Mouse (Mus musculus) right cerebral cortex, postnatal 10 days (tissue): Measurements from ENCODE around the gene Arih2.
A peak's percentile ranks its signal among the peaks of the same experiment; 100 is the strongest.
"Not testable (repeated sequence)": the region's sequence is repeated elsewhere in the genome, so short reads cannot be mapped to it uniquely, and the experiment has no call there.

Experiments used
- DNase-seq, 2 experiments: peaks; one replicate each; pipeline ENCODE4 v3.0.0; 2021; ENCODE audit warnings: low spot score in 2 of 2

The Arih2 gene

GRCm38 (mm10) chr9:108649561-108650440 is 615 bp upstream of the Arih2 start:
- DNase-seq, result no peak

- no peak for DNase-seq
Observed at GRCm38 (mm10) chr9:108648166-108648565, 1.0 kb downstream of the Arih2 start.

- DNase-seq, result no peak
Observed at GRCm38 (mm10) chr9:108639825-108640224, 9.4 kb downstream of the Arih2 start.

DNA sequence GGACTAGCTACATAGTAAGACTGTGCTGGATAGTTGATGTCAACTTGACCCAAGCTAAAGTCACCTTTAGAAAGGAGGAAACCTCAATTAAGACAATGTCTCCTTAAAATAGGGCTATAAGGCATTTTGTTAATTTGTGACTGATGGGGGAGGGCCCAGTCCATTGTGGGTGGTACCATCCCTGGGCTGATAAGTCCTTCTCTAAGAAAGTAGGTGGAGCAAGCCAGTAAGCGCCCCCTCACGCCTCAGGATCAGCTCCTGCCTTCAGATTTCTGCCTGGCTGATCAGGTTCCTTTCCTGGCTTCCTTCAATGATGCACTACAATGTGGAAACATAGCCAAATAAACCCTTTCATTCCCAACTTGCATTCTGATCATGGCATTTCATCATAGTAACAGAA is 13.8 kb downstream of the Arih2 start:
- DNase-seq, result no peak

GRCm38 (mm10) chr9:108633846-108634245 is 15.3 kb downstream of the Arih2 start:
- DNase-seq, result no peak

DNA sequence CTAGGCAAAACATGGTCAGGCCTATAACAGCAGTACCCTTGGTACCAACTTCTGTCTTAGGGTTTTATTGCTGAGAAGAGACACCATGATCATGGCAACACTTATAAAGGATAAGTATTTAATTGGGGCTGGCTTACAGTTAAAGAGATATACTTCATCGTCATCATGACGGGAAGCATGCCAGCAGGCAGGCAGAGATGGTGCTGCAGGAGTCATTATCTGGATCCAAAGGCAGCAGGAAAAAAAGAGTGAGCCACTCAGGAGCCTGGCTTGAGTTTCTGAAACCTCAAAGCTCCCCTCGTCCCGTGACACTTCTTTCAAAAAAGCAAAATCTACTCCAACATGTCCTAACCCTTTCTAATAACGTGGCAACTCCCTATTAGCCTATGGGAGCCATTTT is 16.8 kb downstream of the Arih2 start:
- DNase-seq, result no peak

GRCm38 (mm10) chr9:108631631-108632256 is 17.4 kb downstream of the Arih2 start:
- no peak for DNase-seq

GRCm38 (mm10) chr9:108630683-108631082 is 18.5 kb downstream of the Arih2 start:
- DNase-seq, result no peak

- no peak for DNase-seq
Observed at GRCm38 (mm10) chr9:108628141-108628540, 21.0 kb downstream of the Arih2 start.

GRCm38 (mm10) chr9:108626498-108626897 is 22.7 kb downstream of the Arih2 start:
- DNase-seq, result peak in 1 of 2 experiments; percentile 27

DNA sequence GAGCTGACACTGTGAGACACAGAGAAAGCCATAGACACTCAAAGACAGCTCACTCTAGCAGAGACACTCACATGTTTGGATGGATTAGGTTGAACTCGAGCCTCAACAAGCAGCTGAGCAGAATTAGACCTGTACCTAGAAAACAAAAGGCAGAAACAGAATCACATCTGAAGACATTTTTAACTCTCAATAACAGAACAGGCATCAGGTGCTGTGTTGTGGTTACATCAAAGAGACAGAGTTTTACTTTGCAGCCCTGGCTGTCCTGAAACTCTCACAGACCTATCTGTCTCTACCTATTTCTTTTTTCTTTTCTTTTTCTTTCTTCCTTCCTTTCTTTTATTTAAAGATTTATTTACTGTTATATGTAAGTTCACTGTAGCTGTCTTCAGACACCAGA is 31.9 kb downstream of the Arih2 start:
- no peak for DNase-seq

DNA sequence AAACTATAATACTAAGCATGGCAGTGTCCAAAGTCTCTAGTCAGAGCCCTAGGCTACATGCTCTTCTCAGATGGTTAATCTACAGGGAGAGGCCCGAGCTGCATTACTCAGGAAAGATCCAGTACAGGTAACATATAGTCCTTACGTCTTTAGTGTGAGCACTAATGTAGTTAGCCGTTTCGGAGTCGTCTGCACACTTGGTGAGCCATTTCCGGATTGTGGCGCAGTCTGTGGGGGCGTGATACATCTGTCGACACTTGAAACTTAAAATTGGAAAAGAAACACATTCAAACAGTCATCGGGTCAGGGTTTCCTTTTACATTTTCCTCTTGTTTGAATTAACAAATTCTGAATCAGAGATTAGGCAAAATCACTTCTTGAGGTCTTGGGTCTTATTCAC is 37.7 kb downstream of the Arih2 start:
- DNase-seq, result peak in 1 of 2 experiments; percentile 43

DNA sequence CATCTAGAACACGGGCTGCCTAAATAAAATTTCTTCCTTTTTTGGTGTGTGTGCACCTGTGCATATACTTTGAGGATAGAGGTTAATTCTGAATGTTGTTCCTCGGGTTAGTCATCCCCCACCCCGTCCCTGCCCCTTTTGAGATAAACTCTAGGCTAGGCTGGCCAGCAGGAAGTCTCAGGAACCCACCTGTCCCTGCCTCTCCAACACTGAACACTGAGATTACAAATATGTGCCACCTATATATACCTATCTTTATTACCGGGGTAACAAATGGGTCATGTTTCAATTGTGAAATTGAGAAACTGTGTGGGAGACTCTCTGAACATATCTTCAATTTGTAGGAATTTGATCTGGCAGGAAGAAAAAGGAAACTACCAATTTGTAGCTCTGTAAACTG is 40.3 kb downstream of the Arih2 start:
- DNase-seq, result no peak

DNA sequence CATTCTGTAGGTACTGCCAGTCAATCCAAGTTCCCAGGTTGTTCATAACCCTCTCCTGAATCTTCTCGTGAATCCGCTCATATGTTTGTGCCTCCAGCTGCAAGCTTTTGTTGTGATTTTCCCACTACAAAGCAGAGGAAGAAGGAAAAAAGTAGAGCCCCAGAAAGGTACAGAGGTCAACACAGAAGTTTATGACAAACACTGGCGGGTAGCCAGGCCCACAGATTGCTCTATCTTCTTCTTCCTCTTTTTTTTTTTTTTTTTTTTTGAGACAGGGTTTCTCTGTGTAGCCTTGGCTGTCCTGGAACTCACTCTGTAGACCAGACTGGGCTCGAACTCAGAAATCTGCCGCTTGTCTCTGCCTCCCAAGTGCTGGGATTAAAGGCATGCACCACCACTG is 41.3 kb downstream of the Arih2 start:
- not testable (repeated sequence) for DNase-seq

DNA sequence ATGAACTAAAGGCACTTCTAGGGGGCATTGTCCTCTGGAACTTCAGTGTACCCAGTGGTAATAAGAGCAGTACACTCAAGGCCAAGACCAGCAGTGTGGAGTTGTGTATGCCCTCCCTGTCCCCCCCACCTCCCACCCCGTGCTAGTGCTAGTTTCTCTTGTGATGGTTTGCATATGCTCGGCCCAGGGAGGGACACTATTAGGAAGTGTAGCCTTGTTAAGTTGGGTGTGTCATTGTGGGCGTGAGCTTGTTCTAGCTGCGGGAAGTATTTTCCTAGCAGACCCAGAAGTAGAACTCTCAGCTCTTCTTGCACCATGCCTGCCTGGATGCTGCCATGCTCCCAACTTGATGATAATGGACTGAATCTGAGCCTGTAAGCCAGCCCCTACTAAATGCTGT is 47.2 kb downstream of the Arih2 start:
- DNase-seq, result no peak

GRCm38 (mm10) chr9:108600011-108600410 is 49.2 kb downstream of the Arih2 start:
- no peak for DNase-seq

DNA sequence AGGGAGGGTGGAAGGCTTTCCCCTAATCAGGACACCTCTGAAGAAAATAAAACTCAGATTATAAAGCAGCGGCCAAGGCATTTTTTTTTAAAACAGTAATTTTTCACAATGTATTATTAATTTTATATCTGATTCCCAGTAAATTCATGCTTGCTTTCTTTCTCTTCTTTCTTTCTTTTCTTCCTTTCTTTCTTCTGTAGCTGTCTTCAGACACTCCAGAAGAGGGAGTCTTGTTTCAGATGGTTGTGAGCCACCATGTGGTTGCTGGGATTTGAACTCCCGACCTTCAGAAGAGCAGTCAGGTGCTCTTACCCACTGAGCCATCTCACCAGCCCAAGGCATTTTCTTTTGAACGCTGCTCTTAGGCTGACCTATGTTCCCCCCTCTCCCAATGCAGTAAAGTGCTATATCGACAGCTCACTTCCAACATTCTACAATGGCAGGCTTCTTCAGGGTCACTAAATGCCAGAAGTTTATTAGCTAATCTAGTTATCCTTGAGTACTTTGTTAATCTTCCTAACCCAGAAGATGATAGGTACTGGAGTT is 50.1 kb downstream of the Arih2 start:
- DNase-seq, result no peak

- peak; percentile 87 to 88 for DNase-seq
Observed at GRCm38 (mm10) chr9:108596998-108597764, 52.0 kb downstream of the Arih2 start, which contains the start of gene P4htm. TSS of gene P4htm (minus strand) at chr9:108597667.

GRCm38 (mm10) chr9:108594354-108594753 is 54.8 kb downstream of the Arih2 start:
- no peak for DNase-seq

DNA sequence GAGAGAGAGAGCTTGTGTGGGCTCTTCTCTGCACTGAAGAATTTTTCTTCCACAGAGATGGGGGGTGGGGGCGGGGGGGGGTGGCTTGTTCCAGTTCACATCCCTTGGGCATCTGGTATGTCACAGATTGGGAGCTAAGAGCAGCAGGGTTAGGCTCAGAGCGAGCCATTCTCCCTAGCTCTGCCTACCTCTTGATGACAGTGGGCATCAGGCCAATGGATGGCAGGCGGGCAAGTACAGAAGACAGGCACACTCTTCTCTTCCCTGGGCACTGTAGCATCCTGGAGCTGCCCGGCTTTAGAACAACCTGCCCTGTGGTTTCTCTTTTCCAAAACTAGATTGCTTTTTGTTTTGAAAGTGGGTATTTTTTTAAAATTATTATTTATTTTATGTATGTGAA is 57.7 kb downstream of the Arih2 start:
- no peak for DNase-seq

DNA sequence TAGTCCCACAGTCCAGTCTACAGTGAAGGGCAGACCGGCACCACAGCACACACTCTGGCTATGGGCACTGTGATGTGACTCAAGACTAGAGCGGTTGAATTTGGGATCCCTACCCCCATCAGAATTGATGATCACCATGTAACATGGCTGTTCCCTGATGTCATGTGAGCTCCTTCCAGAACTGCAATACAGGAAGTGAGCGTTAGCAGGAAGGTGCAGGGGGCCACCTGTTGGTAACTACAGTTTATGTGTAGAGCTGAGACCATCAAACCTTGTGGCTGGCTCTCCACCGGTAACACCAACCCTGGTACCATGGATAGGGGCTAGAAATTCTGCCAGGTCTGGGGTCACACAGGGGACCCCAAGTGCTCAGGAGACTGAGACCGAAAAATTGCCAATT is 60.0 kb downstream of the Arih2 start:
- DNase-seq, result peak; percentile 63 to 69

GRCm38 (mm10) chr9:108587571-108588180 is 61.5 kb downstream of the Arih2 start:
- peak; percentile 92 to 97 for DNase-seq
